Mouse (Mus musculus) frontal cortex, adult (tissue): ENCODE results near the gene Cd82.

Experiments used
- ATAC-seq: cut with Nextera tagmentation; 2 replicates; pipeline ENCODE4 v1.9.2; 2017; ENCODE audit warnings: mild to moderate bottlenecking, moderate library complexity, mixed read lengths; ENCODE audit not compliant: low TSS enrichment

Gene Cd82

DNA sequence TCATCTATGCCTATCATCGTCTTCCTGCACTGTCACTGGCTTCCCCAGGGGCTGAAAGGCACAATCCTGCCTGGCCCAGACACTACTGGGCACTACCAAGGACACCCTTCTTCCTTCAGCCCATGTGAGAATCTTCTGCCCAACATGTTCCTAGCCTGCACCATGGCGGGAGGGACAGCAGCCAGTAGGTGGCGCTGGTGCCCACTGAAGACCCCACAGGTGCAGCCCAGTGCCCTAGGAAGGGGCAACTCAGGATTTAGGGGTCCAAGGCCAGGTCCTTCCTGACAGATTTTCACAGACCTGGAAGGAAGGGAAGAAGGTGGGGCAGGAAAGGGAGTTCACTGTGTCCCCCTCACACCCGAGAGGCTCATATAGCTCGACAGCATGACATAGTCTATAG lies 47.7 kb downstream of the Cd82 start:
- ATAC-seq: no peak

DNA sequence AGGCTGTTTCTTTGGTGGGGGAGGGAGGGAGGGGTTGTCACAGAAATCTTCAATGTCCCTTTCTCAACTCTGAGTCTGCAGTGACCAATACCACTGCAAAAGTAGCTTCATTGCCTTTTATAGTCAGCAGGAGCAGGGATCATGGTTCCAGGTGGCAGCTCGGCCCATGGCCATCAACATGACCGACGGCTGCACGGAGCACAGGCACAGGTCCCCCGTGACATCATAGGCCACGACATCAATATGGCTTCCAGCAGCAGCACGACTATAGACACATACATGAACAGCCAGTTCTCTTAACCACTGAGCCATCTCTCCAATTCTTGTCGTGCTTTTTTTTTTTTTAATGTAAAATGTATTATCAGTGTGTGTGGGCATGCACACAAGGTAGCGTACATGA lies 48.8 kb downstream of the Cd82 start:
- no peak for ATAC-seq

DNA sequence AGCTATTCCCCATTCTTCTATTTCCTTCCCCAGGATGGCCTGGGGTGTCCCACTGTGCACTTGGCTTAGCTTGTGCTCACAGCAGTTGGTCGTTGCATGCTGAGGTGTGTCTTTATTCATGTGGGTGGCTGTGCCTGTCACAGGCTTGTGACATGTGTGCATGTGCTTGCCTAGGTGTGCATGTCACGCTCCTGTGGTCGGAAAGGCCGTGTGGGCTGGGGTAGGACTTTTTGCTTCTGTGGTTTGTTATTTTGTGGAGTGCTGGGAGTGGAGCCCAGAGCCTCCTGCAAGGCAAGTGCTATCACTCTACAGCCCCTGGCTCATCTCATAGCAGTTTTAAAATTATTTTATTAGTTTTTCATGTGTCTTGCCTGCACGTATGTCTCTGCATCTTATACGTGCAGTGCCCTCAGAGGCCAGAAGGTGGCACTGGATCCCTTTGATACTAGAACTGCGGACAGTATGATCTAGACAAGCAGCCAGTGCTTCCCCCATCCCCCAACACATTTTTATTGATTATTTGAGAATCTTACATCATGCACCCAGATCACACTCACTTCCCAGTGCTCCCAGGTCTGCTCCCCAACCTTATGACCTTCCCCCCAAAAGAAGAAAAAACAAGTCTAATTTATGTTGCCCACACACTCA lies 49.4 kb downstream of the Cd82 start:
- ATAC-seq: no peak

DNA sequence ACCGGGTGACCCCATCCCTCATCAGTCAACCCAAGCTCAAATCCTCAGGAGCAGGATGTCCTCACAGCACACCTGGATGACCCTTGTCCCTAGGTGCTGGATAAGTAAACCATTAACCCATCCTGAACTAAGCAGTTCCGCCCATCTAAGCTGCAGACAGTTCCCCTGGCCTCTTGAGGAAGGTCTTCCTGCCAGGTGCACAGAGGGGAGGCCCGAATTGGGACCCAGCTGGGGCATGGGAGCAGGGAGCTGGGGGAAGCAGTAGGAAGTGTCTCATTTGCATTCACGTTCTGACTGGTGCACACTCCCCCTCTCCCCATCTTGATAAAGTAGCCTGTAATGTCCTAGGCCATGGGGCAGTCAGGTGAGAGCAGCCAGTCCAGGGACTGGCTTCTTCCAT lies 50.8 kb downstream of the Cd82 start:
- ATAC-seq: no peak

DNA sequence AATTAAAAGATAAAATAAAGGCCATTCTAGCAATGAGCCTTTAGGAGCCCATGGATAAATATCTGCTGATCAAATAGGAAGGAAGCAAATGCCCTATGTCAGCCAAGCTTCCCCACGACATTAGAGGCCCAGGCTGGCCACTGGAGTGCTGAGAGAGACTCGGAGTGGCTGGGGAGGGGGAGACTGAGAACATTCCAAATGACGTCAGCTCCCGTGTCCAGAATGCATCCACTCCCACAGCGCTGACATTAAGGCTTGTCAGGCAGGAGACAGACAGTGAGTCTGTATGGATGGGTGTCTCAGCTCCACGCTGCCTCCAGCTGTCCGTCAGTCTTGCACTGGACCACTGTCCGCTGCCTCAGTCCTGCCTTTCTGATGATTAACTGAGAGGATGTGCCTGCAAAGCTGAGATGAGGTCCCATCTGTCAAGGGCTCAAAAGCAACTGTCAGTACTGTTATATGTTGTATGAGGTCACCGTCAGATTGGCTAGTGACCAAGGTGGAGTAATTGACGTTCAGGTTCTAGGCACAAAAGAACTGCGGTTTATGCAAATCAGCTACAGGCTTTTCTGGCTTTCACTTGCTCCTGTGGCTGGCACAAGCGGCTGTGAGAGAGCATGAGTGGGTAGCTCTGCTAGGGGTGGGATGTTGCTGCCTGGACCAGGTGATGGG lies 51.9 kb downstream of the Cd82 start:
- ATAC-seq: no peak

DNA sequence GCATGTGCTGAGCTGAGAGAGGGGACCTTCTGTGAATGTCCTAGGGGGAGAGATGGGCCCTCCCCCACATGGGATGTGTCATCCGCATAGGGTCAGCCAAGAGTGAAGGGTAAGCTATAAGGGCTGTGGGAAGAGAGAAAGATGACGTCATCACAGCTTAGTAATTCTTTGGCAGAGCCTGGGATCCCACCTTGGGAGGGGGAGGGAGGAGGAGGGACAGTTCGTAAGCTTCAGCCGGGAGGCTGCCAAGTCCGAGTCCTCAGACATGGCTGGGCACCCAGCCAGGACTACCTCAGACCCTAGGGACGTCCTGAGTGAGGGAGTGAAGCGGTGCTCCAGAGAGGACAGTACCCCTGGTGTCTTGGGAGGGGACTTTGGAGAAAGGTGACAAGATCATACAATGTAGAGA lies 57.9 kb downstream of the Cd82 start:
- ATAC-seq: no peak

DNA sequence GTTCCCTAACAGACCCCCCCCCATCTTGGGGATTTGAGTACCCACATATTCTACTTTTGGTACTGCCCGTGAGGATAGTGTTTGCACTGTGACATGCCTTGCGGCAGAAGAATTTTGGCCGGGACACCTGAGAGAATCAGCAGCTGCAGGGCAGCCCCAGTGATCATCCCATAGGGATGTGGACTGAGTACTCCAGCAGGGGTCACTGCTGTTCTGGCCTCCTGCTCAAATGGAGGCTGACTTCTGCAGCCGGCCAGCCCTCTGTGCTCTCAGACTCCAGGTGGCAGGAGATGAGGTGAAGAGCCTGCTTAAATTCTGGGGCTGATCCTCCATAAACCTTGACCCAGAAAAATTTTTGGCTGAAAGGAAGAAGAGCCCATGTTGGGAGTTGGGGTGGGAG lies 58.8 kb downstream of the Cd82 start:
- ATAC-seq: no peak

DNA sequence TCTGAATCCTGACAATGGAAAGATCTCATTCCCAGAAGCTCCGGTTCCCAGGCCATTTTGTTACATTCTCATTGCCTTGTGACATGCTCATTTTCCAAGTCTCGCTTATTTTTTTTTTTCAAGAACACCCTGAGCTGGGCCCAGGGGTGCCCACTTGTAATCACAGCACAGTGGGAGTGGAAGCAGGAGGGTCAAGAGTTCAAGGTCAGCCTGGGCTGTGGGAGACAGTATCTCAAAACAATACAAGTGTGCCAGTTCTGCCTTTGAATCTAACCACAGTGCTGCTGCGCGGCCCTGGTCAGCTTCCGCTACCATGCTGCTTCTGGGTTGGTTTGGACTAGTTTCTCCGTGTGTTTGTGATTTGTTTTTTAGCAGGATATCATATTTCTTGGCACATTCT lies 59.7 kb downstream of the Cd82 start:
- ATAC-seq: no peak

DNA sequence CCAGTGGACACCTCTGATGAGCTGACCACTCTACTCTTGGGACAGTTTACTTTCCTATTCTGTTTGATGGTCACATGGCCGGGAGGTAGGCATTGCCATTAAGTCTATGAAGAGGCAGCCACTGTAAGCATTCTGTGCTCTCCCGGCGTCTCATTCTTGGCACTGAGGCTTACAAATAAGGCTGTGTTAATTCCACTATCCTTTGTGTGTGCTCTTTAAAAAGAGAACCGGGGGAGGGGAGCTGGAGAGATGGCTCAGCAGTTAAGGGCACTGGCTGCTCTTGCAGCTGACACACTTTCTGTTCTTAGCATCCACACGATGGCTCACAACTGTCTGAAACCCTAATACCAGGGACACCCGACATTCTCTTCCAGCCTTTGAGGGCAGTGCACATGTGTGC lies 71.7 kb downstream of the Cd82 start:
- peak; percentile 76; the same call in 1 of the 2 replicates for ATAC-seq

DNA sequence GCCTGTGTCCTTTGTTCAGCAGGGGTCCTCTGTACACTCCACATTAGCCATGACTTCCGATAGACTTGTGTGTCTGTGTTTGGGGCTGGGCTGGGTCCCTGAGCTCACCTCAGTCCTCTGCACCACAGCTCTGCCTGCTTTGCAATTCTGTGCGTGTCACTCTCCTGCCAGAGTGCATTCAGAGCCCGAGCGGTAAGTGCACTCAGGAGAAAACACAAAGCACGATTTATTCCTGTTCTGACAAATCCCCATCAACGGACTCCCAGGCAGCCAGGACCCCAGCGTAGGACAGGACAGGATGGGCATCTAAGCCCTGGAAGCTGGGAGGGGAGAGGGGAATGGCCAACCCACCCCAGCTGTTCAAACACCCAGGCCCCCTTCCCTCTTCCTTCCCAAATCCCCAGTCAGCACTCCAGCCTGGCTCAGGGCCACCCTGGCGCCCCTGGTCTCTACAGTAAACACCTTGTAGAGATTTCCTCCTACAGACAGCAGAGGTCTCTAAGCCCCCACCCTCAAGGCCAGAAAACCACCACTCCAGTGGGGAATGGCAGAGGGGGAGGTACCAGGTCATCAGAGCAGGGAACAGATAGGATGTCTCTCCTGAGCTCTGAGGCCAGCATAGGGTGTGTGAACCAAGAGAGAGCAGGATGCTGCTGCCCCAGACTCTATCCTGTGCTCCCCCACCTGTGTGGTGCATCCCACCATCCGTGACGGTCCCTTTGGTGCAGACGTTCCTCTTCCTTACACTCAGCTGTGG lies 72.6 kb downstream of the Cd82 start:
- no peak for ATAC-seq

DNA sequence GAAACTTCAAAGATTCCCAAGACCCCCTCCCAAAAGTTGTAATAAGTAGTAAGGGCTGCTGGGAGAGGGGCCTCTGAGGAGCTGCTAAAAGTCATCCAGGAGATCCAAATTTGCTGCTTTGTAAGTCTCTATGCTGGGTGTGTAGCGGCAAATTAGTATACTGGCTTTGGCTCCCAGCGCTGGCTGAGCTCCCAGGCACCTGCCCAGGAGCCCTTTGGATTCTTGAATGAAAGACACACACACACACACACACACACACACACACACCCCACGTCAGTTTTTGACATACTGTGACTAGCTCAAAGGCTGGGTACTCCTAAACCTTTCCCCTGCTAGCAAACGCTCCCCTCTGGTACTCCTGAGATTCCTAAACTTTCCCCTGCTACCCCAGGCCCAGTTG lies 76.0 kb downstream of the Cd82 start:
- ATAC-seq: no peak

DNA sequence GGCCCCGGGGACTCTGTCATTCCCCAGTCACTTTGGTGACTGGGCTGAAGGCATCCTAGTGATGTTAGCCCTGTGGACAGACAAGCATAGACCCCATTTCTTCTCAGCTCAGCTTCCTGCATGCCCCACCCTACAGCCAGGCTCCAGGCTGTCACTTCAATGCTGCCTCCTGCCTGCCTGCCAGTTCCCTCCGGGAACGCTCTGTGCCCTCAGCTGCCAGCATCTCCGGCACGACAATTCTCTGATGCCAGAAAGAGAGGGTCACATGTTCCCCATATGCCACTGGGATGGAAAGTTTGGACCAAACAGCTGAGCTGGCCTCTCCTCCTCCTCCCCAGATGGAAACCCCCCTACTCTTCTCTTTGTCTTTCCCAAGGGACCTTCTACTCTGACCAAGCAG lies 79.1 kb downstream of the Cd82 start:
- peak; percentile 62 for ATAC-seq

DNA sequence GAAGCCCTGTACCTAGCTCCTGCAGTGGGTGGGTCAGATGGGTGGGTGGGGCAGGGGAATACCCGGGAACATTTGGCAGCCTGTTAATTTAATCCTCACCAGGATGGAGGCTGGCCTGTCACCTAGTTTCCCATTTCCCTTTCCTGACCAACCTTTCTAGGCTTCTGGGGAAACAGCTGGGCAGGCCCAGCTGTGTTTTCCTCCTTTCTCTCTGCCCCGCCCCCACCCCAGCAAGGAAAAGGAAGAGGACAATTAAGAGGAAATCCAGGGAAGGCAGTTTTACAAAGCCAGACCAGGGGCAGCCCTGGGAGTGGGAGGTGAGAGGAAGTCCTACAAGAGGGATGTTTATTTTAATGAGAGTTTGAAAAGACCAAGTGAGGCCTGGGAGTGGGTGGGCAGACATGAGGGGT lies 82.3 kb downstream of the Cd82 start:
- ATAC-seq: no peak

DNA sequence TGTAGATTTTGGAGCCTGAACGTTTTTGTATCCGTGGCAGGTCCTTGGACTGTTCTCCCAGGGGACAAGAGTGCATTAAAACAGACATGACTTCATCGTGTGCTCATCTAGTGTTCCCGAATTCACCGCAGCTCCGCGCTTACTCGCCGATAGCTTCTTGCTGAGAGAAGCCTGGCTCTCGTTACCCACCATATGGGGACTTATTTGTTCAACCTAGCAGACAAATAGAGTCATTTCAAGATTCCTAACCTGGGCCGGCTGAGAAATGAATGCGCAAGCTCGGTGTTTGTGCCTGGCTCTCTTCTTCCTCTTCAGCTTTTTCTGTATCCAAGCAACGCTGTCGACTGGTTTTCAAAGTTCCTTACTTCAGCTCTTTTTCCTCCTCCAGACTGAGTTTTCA lies 85.1 kb downstream of the Cd82 start:
- peak; percentile 78 for ATAC-seq

DNA sequence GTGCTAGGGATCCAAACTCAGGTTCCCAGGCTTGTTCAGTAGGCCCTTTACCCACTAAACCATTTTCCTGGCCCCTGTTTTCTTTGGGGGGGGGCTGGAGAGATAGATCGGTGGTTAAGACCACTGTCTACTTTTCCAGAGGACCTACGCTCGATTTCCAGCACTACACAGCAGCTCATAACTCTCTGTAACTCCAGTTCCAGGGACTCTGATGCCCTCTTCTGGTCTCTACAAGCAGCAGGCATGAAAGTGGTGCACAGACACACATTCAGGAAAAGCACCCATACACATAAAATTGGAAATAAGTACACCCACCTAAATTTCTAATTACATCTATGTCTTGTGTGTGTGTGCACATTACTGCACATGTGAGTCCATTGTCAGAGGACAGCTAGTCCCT lies 85.8 kb downstream of the Cd82 start:
- no peak for ATAC-seq

DNA sequence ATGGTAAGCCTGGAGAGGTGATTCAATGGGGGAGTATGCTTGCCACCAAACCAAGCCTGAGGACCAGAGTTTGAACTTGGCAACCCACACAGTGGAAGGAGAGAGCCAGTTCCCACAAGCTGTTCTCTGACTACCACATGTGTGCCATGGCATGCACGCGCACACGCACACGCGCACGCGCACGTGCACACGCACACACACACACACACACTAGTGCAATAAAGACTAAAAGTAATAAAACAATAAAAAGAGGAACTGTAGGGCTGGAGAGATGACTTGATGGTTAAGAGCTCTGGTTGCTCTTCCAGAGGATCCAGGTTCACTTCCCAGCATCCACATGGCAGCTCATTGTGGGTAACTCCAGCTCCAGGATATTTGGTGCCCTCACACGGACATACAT lies 90.1 kb downstream of the Cd82 start:
- no peak for ATAC-seq

DNA sequence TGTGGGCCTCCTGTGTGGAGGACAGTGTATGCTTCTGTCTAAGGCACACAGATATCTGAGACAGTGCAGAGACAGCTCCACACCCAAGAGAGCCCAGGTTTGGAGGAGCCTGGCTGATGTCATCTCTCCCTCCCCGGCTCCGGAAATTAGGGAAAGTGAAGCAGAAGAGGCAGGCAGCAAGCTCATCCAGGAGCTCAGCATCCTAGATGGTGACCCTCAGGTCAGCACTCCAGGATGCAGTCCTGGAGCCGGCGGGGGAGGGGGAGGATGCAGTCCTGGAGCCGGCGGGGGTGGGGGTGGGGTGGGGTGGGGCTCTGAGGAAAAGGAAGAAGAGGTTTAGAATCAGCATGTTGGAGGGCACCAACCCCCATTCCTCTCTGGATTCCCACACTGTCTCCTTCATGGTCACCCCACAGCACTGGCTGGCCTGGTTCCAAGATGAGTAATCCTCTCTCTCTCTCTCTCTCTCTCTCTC lies 90.8 kb downstream of the Cd82 start:
- ATAC-seq: peak; percentile 52; the same call in 1 of the 2 replicates
